22 mouse cellular contexts compared by ENCODE assay signal in genomic region chr4:131913526-131913925, GRCm38 (mm10). TPM values are rescaled to one million over a fixed set of nuclear protein-coding genes. Genes with fewer than 3 reads are reported as not detected.
A peak's percentile ranks its signal among the peaks of the same experiment; 100 is the strongest.
DNase-seq lines count a peak whose midpoint lies in the region; ATAC-seq and TF ChIP-seq lines count a peak whose summit lies in the region.
"Had no signal": no experiment of that assay in that cellular context is flagged by ENCODE, and none has a peak within 500 bp of the region (broad histone marks: within the 10 kb centered on the region; RNA-seq: fewer than 3 reads in every experiment).

No protein-coding gene starts in this region.

- 42% methylated on average over 10 of the region's 10 CpGs for WGBS in lung, adult 2 months
- WGBS in forebrain, embryonic 12.5 days: 58% methylated on average over 10 of the region's 10 CpGs

- H3K27ac ChIP-seq in left cerebral cortex, adult 2 months: 0 out of 2 replicates have a peak overlapping the region, but pooled peaks have one; percentile 32
- H3K27ac ChIP-seq in forebrain, embryonic 12.5 days: no peak overlapping the region
- H3K27ac ChIP-seq: forebrain, embryonic 15.5 days; heart, embryonic 15.5 days; liver, embryonic 15.5 days had no signal

- TF ChIP-seq POLR2A in lung, adult 2 months (IDR thresholded peaks at IDR 0.05; ENCODE audit: borderline replicate concordance, extremely low read depth, low read depth, low read length): no peak

- no peak for TF ChIP-seq CTCF in left cerebral cortex, adult 2 months (IDR thresholded peaks at IDR 0.05)
- TF ChIP-seq CTCF in lung, adult 2 months (IDR thresholded peaks at IDR 0.05; ENCODE audit: insufficient read depth, low read length): no peak

- peaks cover 13% of the 10 kb centered on the region for H3K4me1 ChIP-seq in lung, adult 2 months (ENCODE audit: control insufficient read depth, insufficient read depth, low read length)
- peaks cover 42% of the 10 kb centered on the region for H3K4me1 ChIP-seq in forebrain, embryonic 12.5 days

- no peak overlapping the region for H3K9ac ChIP-seq in forebrain, embryonic 12.5 days
- H3K9ac ChIP-seq: forebrain, embryonic 15.5 days; heart, embryonic 15.5 days; liver, embryonic 15.5 days had no signal

- no peak overlapping the region for H3K4me3 ChIP-seq in left cerebral cortex, adult 2 months
- H3K4me3 ChIP-seq in lung, adult 2 months (replicated peaks; ENCODE audit: extremely low read depth, low read depth, low read length): no peak overlapping the region
- H3K4me3 ChIP-seq in forebrain, embryonic 12.5 days (replicated peaks): no peak overlapping the region
- H3K4me3 ChIP-seq: forebrain, embryonic 15.5 days; heart, embryonic 15.5 days; liver, embryonic 15.5 days; myocyte had no signal

- H3K27me3 ChIP-seq in forebrain, embryonic 12.5 days: peaks cover 78% of the 10 kb centered on the region

- no peak for ATAC-seq in forebrain, embryonic 12.5 days (ENCODE audit: low FRiP score)
- ATAC-seq: forebrain, embryonic 15.5 days had no signal

- peak; percentile 40 to 62 for DNase-seq in adrenal gland, postnatal 36 days
- DNase-seq in adrenal gland, postnatal 4 days (ENCODE audit: low spot score in 2 of 2): no peak
- DNase-seq in left cerebral cortex, adult 2 months (ENCODE audit: extremely low spot score in 1 of 2, low spot score in 2 of 2): no peak
- DNase-seq in left cerebral cortex, adult 11 months (ENCODE audit: low spot score): no peak
- DNase-seq in lung, adult 2 months: peak; percentile 41
- DNase-seq in layer of hippocampus, adult 18-20 months (ENCODE audit: low spot score in 2 of 2): no peak
- no peak for DNase-seq in spleen, adult 12 weeks (ENCODE audit: low spot score)
- DNase-seq: cerebellum, postnatal 10 days; heart, adult 18-20 months; kidney, adult 8-10 months; layer of hippocampus, adult 9-11 months; midbrain, embryonic 14.5 days; retina, postnatal 1 day; right cerebral cortex, postnatal 4 days; thymus, postnatal 36 days had no signal

- intact Hi-C loops in left cerebral cortex, adult 2 months (cut with DNase I): no loop called here

- no peaks in the 10 kb centered on the region for H3K9me3 ChIP-seq in forebrain, embryonic 12.5 days
- H3K9me3 ChIP-seq: forebrain, embryonic 15.5 days; heart, embryonic 15.5 days; liver, embryonic 15.5 days had no signal

- H3K4me2 ChIP-seq in forebrain, embryonic 12.5 days: no peak overlapping the region
- H3K4me2 ChIP-seq: forebrain, embryonic 15.5 days; heart, embryonic 15.5 days; liver, embryonic 15.5 days had no signal

- H3K36me3 ChIP-seq in forebrain, embryonic 12.5 days (replicated peaks): no peaks in the 10 kb centered on the region
- H3K36me3 ChIP-seq: forebrain, embryonic 15.5 days; heart, embryonic 15.5 days; liver, embryonic 15.5 days had no signal

RNA-seq across cellular contexts. Expression of gene Tmem200b, which starts 8.0 kb away (rescaled TPM):
- 1 to 10 TPM; 8.8 to 9.7 TPM for total RNA-seq in adrenal gland, postnatal 36 days (2021)
- 10 to 100 TPM; 12.9 to 14.4 TPM for total RNA-seq in adrenal gland, postnatal 4 days (2021)
- total RNA-seq in left cerebral cortex, adult 2 months (2021): 10 to 100 TPM in 1 of 2 experiments, 1 to 10 TPM in 1; 9.8 to 10.9 TPM
- polyA plus RNA-seq in lung, adult 2 months (2012; rRNA removed): 24.8 and 45.1 TPM in 2 replicates
- polyA plus RNA-seq in forebrain, embryonic 12.5 days (2016; fragmentation: Nextera tagmentation; extraction: Ambion mirVana): 0.24 and 0.50 TPM in 2 replicates
- total RNA-seq in layer of hippocampus, adult 18-20 months (2021): 1 to 10 TPM; 1.2 to 1.3 TPM
- total RNA-seq: megakaryocyte, adult 5-6 weeks; neutrophil, adult 5-6 weeks had no signal
- polyA plus RNA-seq: midbrain, embryonic 14.5 days had no signal

RNA-seq across cellular contexts. Expression of gene Srsf4, which starts 40.1 kb away (rescaled TPM):
- total RNA-seq in adrenal gland, postnatal 36 days (2021): 10 to 100 TPM; 59.3 to 63.3 TPM
- total RNA-seq in adrenal gland, postnatal 4 days (2021): 10 to 100 TPM; 89.0 to 93.6 TPM
- 10 to 100 TPM; 70.8 to 72.8 TPM for total RNA-seq in left cerebral cortex, adult 2 months (2021)
- 38.0 and 49.9 TPM in 2 replicates for polyA plus RNA-seq in lung, adult 2 months (2012; rRNA removed)
- polyA plus RNA-seq in forebrain, embryonic 12.5 days (2016; fragmentation: Nextera tagmentation; extraction: Ambion mirVana): 193 and 199 TPM in 2 replicates
- total RNA-seq in layer of hippocampus, adult 18-20 months (2021): 10 to 100 TPM; 71.4 to 71.5 TPM

Comparison
In these comparisons a context has a peak if more than half of its experiments do, and no peak if none do; other contexts are left out.
1. DNase-seq: peak in adrenal gland, postnatal 36 days (2 of 2) and lung, adult 2 months (single experiment); none in adrenal gland, postnatal 4 days (0 of 2), left cerebral cortex, adult 2 months (0 of 2), left cerebral cortex, adult 11 months (single experiment), layer of hippocampus, adult 18-20 months (0 of 2) and spleen, adult 12 weeks (single experiment).
2. RNA of gene Tmem200b, which starts 8.0 kb away (total RNA-seq): 12.9 to 14.4 TPM in adrenal gland, postnatal 4 days, 9.8 to 10.9 TPM in left cerebral cortex, adult 2 months and 8.8 to 9.7 TPM in adrenal gland, postnatal 36 days; 1.2 to 1.3 TPM in layer of hippocampus, adult 18-20 months; every median in the first group is over 4 times any median in the second.